Mouse (Mus musculus) embryo, embryonic 10.5 days (tissue): ENCODE measurements around the gene Ddx51.

Experiments
- DNase-seq: peaks from one replicate; pipeline ENCODE4 v3.0.0-alpha.2; 2015; ENCODE audit warnings: low spot score

The Ddx51 gene

DNA sequence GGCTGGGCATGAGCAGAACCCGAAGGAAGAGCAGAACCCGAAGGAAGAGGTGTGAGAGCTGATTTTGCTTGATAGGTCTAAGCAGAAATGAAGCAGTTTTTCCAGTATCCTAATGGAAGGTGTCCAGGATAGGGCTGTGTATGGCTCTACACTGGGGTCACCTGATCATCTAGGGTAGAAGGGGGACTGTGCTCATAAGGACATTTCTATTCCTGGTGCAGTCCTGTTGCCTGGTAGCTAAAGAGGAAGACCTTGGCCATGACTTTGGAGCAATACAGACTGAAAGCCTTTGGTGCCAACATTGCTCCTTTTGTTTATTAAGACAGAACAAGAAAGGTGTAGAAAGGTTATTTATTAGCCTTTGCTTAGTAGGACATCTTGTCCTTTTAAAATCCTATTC lies 10.8 kb downstream of the Ddx51 start:
- no peak for DNase-seq

DNA sequence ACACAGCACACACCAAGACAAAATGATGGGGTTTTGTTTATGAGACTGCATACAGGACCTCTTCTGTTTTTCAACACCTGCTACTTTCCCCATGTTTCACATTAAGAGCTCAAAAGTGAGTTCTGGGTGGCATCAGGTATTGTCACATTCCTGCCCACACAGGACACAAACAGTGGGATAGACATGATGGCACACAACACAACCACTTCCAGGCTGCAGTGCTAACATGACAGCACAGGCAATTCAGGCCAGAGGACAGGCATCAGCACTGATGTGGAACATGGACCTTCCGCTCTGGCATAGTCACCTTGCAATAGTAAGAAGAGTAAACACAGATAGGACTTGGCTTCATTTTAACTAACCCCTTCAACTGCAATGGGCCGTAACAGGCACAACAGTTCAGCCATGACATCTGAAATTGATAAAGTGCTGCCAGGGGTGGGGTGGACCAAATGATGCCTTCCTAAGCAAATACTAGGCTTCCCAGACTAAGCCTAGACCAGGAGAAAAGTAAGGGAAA lies 11.6 kb downstream of the Ddx51 start:
- DNase-seq = no peak

DNA sequence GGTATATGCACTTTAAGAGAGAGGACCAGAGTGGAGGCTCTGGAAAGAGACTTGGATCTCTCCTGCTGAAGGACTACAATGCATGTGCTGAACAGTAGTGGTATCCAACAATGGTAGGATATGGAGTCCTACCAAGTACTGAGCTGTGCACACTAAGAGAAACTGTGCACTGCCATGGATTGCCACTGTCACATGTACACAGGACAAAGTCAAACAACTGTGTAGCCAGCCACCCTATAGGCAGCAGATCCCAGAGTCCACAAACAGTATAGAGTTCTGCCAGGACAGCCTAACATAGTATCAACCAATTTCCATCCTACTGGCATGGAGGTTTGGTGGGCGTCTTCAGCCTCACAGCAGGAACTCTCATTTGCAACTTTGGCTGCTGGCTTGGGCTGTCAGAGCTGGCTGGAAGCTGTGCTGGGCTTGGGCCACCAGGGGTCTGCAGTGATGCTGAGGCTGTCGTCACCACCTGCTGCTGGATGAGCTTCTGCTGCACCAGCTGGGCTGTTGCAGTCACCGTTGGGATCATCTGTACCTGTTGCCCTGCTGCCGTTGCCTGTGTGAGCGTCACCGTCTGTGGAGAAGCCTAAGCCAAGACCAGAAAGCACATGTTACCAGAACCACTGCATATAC lies 12.4 kb downstream of the Ddx51 start:
- DNase-seq = no peak

DNA sequence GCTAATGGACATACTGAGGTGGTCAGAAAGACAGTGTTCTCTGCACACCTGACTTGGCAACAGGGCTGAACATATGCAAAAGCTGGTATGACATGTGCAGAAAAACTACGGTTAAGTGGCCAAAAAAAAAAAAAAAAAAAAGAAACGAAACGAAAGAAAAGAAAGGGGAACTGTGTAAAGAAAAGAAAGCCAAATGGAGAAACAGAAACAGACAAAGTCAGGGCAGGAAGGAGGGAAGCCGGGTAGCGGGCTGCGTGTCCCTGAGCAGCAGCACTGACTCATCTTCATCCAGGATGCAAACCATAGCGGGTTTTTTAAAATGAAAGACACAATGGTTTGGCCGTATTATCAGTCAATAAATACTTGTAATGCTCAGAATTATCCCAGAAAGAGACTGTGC lies 28.8 kb downstream of the Ddx51 start:
- no peak for DNase-seq

DNA sequence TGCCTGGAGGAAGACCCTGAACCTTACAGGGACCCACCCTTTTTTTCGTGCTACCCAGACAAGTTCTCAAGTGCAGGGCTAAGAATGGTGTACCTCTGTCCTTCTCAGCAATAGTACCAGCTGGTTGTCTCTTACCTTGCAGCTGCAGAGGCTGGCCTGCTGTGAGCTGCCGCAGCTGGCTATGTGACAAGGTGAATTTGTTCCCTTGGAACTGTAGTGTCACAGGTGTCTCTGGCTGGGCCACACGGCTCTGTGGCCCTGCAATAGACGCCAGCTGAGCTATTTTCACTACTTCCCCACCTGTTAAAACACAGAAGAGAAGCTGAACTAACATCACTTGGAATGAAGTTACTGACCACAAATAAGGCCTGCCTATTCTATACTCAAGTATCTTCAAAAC lies 45.4 kb downstream of the Ddx51 start:
- DNase-seq = no peak

DNA sequence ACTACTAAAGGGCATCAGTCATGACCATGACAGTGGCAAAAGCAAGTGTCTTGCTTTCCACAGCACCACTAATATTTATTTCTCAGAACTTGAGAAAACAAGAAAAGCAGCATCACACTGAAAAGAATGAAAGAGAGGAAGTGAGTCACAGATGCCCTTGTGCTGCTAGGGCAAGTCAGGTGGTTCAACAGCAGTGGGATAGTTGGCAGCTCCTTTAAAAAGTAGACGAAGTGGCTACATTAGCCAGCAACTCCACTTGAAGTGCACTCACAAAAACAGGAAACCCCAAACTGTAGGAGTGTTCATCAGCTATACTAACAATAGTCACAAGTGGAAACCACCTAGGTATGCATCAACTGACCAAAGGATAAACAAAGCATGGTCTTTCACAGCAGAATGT lies 50.8 kb downstream of the Ddx51 start:
- DNase-seq = no peak

DNA sequence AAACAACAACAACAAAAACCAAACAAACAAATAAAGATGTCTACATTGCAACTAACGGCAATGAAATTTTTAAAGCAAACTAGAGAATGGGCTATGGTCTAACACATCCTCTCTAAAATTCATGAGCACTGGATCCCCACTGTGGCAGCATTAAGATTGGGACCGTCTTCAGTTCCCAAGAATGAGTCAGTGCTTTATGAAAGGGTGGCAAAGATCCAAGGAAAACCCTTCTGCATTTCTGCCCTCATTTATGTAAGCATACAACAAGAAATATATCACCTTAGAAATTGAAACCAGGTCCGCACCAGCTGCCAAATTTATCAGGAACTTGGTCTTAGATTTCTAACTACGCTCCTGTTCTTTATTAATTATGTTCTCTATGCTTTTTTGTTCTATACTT lies 56.0 kb downstream of the Ddx51 start:
- DNase-seq = no peak
